Mouse (Mus musculus): ENCODE data around the gene Sgsm1.

Gene Sgsm1

DNA sequence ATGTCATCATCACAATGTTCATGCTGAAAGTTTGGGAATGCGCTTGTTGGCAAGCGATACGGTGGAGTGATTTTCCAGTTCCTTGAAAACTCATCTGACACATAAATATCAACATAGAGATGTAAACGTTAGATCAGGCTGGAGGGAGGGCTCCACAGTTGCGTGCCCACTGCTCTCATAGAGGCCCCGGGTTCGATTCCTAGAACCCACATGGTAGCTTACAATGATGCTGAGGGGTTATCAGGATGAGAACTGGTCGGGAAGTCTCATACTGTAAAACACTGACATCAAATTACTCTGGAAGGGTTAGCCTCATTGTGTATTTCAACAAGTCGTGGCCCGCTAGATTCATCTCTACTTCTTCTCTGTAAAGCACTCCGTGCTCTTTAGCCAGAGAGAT is 24.5 kb downstream of the Sgsm1 start:
- DNase-seq (ENCODE audit: low read depth, low spot score), result no peak

DNA sequence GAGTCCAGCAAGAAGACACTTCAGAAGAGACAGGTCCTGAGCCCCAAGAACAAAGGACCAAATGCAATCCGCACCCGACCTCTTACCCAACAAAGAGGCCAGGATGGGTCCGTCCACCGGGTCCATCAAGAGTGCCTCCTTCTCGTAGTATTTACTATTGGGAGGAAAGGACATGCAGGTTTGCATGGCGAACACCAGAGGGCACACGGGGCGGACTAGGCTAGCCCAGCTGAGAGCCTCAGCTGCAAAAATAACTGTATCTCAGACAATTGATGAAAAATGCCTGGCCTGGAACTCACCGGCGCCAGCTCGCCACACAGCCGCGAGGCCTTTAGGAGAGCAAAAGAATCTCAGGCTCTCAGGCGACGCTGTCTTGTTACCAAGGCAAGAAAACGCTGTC is 25.0 kb downstream of the Sgsm1 start:
- no peak for DNase-seq (ENCODE audit: low read depth, low spot score)

DNA sequence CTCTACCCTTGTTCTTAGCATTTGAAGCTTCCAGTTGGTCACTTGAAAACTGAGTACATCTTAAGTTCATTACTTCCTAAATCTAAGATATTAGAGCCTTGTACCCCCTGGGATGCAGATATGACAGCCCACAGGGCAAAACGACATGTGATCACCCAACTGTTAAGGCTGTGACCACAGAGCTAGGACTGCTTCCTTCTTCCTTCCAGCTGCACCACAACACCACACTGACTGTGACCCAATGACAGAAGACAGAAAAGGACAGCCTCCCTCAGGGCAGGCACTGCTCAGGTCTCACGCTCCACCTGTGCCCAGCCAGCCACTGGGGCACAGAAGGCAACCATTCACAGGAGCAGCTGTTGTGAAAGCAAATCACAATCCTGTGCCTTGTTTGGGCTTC is 26.9 kb downstream of the Sgsm1 start:
- no peak for DNase-seq (ENCODE audit: low read depth, low spot score)

DNA sequence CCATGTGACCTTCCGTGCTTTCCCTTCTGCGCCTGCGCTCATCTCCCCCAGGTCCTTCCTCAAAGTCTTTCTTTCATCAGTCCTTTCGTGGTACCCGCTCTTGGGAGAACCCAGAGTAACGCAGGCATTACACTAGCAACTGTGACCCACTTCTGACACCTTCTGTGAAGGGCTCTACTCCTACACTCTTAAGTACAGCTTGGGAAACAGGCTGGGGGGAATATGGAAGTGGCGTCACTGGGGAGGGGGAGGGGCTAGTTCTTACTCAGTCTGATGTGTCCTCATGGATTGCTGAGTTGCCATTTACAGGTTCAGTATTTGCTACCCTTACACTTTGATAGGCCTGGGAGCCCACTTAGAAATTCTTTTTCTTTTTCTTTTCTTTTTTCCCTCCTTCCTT is 29.0 kb downstream of the Sgsm1 start:
- DNase-seq (ENCODE audit: low read depth, low spot score), result no peak

DNA sequence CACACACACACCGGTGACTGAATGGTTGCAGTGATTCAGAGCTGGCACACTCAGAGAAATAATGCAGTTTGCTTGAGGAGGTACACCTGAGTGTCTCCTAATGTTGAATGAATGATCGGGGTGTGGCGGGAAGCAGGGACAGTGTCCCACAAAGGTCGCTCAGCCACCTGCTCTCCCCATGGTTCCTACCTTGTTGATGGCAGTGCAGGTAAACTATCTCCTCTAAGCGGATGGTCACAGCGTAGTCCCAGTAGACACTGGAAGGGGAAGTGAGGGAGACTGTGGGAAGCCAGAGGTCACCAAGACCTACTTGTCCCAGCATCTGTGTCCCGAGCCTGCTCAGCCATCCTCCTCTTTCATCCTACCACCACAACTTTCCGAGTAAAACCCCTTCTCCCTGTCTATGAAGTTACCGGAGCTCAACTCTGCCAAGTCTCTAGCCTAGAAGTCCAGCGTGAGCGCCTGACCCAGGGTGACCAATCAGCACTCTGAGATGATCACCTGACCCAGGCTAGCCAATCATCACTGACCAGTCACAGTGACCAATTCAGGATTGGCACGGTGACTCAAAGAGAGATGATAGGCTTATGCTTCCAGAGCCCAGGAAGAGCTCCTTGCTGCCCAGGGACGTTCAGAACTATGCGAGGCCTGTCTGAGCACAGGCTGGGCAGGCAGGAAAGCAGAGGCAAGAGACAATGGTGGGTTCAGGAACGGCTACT is 30.3 kb downstream of the Sgsm1 start:
- DNase-seq (ENCODE audit: low read depth, low spot score), result peak; percentile 85

DNA sequence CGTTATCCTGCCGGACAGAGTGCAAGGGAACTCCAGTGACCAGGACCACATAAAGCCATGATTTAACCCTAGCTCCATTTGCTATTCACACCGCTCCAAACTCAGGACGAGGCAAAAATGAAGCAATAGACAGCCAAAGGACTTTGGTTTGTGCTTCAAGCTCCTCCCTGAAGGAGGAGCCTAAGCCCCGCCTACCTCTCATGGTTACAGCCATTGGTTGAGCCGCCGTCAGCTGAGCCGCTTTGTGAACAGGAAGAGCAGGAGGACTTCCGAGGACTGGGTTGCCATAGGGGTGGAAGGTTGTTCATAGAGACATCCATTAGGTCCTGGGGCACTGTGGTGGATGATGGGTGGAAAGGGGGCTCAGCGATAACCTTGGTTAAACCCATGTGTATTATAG is 34.7 kb downstream of the Sgsm1 start:
- DNase-seq (ENCODE audit: low read depth, low spot score), result peak; percentile 95

DNA sequence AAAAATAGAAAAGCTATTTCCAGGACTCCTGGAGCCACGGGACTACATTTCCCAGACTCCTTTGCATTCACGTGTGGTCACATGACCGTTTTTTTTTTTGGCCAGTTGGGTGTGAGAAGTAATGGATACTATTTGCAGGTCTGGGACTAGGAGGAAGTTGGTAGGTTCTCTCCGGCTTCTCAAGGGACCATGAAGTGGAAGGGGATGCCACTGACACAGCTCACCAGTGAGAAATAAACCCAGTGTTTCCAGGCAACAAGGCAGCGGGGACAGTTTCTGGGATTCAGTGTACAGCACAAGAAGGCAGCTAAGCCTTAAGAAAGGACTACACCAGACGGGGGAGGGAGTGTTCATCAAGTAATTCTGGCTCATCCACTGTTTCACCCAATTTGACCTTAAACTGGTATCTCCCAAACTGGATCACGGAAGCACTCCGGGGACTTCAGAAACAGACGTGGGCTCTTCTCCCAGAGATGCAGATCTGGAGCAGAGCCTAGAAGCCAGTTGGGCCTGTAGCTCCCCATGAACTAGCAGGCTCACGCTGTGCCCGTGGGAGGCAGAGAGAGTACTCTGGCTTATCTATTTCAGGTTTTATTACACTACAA is 39.3 kb downstream of the Sgsm1 start:
- DNase-seq (ENCODE audit: low read depth, low spot score), result peak; percentile 80

DNA sequence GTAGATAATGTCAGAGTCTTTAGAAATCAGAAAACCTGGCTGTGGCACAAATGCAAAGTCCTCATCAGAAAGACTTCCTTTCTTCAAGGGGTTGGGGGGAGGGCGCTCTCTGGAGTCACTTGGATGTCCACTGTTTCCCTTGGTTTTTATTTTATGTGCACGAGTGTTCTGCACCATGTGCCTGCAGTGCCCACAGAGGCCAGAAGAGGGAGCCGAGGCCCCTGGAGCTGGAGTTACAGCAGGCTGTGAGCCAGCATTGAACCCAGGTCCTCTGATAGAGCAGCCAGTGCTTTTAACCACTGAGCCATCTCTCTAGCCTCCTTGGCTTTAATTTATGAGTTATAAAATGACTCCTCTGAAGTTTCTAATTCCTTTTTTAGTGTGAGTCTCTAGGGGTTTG is 40.5 kb downstream of the Sgsm1 start:
- peak; percentile 87 for DNase-seq (ENCODE audit: low read depth, low spot score)

DNA sequence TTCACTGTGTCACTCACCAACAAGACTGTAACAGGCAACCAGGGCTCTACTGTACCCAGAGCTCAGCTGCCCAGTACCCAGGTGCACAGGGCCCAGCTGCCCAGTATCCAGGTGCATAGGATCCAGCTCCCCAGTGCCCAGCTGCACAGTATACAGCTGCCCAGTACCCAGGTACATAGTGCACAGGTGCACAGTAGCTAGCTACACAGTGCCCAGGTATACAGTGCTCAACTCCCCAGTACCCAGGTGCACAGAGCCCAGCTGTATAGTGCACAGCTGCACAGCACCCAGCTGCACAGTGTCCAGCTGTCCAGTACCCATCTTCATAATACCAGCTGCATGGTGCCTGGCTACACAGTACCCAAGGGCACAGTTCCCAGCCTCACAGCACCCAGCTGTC is 42.3 kb downstream of the Sgsm1 start:
- DNase-seq (ENCODE audit: low read depth, low spot score), result no peak

DNA sequence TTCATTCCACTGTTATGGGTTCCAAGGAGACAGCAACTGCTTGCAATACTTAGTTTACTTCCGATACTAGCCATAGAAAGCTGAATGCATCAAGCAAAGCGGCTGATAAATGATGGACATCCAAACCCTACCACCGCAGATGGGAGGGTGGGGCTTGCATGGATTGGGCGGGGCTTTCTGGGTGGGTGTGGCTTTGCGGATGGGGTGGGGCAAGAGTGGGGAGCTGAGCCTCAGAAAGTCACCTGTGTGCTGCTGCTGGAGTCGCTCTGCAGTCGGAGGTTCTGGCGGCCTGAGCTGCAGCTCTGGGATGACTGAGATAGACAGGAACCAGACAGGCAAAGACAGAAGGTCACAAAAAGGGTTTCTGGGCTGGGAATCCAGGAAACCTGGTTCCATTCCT is 44.9 kb downstream of the Sgsm1 start:
- DNase-seq (ENCODE audit: low read depth, low spot score), result peak; percentile 70

DNA sequence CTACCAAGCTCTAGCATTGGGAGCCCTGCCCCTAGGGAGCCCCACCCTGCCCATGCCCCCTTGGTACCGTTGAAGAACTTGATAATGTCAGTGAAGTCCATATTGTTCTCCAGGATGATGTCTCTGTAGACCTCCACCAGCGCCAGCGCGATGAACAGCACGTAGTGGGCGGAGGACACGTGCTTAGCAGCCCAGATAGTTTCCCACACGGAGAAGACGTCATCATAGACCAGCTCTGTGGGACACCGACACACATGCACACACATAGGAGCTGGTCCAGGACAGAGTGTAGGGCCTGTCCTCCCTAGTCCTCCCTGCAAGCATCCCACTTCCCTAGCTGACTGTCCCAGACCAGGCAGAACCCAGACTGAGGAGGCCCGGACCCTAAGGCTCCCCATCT is 59.8 kb downstream of the Sgsm1 start:
- no peak for DNase-seq (ENCODE audit: low read depth, low spot score)

DNA sequence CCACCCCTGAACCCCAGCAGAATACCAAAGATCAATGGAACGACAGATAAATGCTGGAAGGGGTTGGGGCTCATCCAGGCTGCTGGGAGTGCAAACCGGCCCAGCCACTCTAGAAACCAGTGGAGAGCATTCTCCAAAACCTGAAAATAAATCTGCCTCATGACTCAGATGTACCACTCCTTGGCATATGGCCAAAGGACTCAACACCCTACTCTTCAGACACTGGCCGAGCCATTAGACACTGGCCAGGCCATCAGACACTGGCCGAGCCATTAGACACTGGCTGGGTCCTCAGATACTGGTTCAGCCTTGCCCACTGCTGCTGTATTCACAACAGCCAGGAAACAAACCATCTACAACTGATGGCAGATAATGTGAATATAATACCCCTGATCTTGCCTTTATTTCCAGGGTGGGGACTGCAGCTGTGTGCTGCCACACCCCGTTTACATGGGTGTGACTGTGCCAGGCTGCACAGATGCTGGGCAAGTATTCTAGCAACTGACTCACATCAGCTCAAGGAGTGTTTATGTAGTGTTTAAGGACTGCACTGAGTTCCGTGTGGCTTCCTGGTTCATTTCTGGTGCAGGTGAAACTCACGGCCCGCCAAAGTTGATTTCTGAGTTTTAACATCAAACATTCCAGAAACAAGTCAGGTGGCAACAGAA is 61.2 kb downstream of the Sgsm1 start:
- no peak for DNase-seq (ENCODE audit: low read depth, low spot score)

DNA sequence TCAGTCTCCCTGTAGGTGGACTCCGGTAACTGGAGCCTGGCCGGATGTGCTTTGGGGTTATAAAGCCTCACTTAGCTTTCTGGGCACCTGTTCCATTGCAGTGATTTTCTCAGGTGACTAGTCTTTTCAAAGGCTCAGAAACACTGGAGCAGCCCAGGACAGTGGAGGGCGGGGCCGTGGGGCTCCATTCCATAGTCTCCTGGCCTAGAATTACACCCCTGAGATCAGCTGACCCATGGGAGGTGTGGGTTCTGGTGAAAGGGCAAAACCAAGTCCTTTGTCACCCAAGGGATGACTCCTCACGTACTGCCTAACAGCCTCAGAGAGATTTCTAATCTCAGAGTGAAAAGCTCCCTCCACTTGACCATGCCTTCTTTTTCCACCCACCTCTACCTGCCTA is 80.4 kb downstream of the Sgsm1 start:
- DNase-seq (ENCODE audit: low read depth, low spot score), result peak; percentile 44

DNA sequence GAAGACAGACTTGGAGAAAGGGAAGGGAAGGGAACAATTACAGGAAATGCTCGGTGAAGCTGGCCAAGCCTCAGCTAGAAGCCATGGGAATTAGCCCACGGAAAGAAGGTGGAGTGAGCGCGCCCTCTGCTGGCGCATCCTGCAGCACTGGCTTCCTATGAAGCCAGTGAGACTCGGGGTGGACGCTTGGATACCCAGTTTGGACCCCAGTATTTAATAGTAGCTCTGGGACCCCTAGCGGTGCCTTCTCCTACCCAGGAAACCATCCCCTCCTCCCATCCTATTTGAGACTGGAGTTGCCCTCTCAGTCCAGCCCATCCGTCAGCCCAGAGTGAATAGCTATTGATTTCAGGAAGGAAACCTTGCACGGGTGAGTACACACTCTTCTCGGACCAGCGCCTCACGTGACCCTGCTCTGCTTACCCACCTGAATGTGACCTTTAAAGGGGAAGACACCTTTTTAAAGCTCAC is 83.9 kb downstream of the Sgsm1 start, which contains the start of gene Tmem211:
Gene Tmem211, plus strand, starts transcription at position 278 of the 471 bp plus-strand sequence.
- DNase-seq (ENCODE audit: low read depth, low spot score), result peak; percentile 96

DNA sequence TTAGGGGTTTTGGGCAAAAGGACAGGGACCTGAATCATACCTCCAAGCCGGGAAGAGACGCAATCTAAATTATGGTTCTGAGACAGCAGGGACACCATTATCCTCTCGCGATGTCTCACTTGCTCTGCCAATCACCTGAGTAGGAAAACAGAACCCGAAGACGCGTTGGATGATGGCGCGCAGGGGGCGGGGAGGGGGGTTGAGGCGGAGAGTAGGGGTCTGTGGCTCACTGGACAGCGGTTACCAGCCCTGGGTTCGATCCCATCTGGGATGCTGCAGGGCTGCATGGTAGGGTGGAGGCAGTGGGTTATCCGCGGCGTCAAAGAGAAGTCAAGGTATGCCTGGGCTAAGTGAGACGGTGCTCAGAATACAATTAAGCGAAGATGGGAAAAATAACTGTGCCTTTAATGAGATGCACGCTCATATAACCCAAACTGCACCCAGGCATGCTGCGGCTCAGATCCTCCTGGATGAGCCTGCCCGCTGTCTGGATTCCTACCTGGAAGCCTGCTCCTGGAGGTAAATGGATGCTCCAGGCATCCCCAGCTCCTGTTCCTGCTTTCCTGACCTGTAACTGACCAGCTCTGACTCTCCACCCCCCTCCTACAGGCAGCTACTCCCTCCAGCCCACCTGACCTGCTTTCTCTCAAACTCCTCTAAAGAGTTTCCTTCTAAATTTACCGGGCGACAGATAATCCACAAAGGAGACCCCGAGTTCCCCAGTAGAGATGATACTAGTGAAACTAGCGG is 84.7 kb downstream of the Sgsm1 start:
- DNase-seq (ENCODE audit: low read depth, low spot score), result peak; percentile 40

DNA sequence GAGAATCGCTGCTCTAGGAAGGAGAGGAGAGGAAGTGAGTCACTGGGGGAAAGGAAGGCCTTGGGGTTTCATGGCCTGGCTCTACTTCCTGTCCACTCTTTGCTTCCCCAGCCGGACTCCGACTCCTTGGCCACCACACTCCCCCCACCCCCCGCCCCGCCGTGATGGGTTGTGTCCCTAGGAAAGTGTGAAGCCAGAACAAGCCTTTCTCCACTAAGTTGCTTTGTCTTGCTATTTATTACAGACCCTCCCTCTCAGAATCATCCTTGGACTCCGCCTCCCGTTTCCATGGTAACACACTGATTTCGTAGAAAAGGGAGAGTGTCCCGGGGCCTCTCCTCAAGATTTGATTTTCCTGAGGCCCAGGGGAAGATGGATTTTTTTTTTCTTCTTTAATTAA is 85.3 kb downstream of the Sgsm1 start:
- peak; percentile 70 for DNase-seq (ENCODE audit: low read depth, low spot score)

DNA sequence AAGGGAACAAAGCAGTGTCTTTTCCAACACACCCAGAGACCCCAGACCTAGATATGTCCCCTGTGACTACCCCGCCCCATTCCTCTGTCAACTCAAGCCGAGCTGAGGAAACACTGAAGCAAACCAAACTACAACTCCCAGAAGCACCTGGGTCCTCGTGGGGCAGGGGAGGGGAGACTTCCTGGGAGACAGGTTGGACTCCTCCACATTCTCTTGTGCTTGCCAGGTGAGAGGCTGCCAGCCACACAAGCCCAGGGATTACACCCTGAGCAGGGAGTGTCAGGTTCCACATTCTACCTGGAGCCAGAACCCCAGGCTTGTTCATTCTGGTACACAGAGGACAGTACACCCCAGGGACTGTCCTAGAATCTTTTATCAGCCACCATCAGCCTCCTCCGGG is 86.7 kb downstream of the Sgsm1 start:
- DNase-seq (ENCODE audit: low read depth, low spot score), result peak; percentile 71

DNA sequence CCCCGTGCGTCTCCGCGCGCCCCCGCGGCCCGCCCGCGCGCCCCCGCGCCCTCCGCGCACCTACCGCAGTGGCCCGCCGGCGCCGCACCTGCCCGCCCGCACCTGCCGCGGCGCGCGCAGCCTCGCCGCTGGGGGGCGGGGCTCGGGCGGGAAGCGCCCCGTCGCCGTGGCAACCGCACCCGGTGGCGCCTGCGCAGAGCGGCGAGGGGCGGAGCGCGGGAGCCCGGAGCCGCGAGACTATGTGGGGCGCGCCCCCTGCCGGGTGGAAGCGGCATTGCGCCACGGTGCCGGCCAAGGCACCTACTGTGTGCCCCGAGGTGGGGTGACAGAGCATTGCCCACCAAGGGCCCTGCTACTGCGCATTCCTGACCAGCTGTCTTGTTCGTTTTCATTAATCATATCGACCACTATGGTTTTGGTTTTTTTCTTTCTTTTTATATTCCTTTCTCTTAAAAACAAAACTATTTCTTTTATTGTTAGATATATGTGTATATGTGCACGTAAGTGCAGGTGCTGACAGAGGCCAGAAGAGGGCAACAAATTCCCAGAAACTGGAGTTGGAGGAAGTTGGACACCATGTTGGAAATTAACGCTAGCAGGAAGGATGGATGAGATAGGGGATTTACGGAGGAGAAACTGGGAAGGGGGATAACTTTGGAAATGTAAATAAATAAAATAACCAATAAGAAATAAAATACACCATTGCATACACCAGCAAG is 89.3 kb downstream of the Sgsm1 start, which contains the start of gene 2900026A02Rik:
Gene 2900026A02Rik, minus strand, starts transcription at position 90 of the 719 bp plus-strand sequence.
- DNase-seq (ENCODE audit: low read depth, low spot score), result peak; percentile 91

DNA sequence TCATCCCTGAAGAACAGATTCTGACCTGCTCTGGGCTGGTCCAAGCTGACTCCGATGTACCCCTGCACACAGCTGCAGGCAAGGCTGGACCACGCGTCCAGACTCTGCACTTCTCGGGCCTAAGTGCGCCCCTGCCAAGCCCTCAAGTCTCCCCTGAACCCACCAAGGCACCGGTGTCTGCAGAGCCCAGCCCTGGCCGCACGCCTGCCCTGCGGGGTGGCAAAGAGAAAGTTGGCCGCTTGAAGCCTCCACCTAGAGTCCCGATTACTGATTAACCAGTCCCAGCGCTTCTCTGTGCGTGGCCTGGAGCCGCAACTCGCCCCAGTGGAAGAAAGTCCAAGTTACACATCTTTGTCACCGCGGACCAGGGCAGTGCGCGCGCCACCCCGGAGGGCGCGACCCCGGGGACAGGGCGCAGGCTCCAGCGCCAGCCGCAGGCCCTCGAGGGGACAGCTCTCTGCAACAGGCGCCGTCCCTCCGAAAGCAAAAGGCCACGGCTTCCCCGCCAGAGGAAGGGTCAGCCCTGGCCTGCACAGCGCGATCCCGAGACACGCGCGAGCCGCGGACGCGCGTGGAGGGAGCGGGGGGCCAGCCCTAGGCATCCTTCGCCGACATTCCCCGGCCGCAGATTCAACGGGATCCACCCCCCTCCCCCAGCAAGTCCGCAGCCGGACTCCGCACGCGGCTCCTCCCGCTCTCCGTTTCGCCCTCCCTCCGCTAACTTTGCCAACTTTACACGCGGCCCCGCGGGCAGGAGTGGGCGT is 90.0 kb downstream of the Sgsm1 start:
- DNase-seq (ENCODE audit: low read depth, low spot score), result peak; percentile 48

DNA sequence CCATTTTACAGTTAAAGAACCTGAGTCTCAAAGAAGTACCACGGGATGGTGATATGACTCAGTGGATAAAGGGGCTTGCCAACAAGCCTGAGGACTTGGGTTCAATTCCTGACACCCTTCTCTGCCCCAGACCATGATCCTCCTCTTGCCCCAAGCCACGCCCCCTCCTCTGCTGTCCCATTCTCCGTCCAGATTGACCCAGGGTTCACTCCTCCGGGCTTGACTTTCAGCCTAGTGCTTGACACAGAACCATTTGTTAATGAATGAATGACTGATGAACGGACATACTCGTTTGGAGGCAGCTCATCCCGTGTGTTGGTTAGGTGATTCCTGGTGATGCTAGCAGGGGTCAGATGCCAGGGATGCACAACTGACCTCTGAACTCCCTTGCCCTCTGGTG is 90.7 kb downstream of the Sgsm1 start:
- DNase-seq (ENCODE audit: low read depth, low spot score), result no peak

DNA sequence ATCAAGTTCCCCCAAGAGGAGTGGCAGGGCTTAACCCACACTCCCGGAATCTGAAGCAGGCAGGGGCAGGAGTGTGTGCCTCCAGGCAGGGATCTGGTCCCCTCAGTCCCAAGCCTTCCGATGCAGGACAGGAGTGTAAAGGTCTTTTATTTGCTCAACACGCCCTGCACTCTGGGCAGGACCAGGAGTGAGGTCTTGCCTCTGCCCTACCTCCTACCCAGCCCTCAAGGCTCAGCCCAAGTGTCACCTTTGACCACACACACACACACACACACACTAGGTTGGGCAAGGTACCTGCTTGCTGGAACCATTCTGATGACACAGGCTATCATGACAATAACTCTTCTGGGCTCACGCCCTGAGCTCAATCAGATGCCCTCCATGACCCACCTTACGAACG is 91.1 kb downstream of the Sgsm1 start:
- DNase-seq (ENCODE audit: low read depth, low spot score), result no peak
